Mouse (Mus musculus) limb, embryonic 11.5 days (tissue): Measurements from ENCODE around the gene Slc30a1. TPM values are rescaled to one million over a fixed set of nuclear protein-coding genes. Genes with fewer than 3 reads are reported as not detected.

Experiments
- ATAC-seq: fragments of 200-750 bp; cut with Nextera tagmentation; 2 replicates; pipeline ENCODE4 v1.8.0; 2017; ENCODE audit warnings: low read depth; ENCODE audit not compliant: insufficient number of reproducible peaks, low FRiP score, low TSS enrichment
- DNase-seq: peaks from one replicate; pipeline ENCODE4 v3.0.0-alpha.2; 2015; ENCODE audit warnings: low spot score
- H3K27ac ChIP-seq: fragments of 300-500 bp; sonication (generic); replicated peaks from 2 replicates; pipeline ENCODE4 v1.5.1; 2014; ENCODE audit warnings: low read depth, mild to moderate bottlenecking, low read length
- H3K27me3 ChIP-seq: fragments of 300-500 bp; sonication (generic); 2 replicates; pipeline ENCODE4 v1.6.1; 2014; ENCODE audit warnings: mild to moderate bottlenecking, low read length, mixed read lengths; ENCODE audit not compliant: control insufficient read depth, insufficient read depth
- H3K36me3 ChIP-seq: fragments of 300-500 bp; sonication (generic); 2 replicates; pipeline ENCODE4 v1.6.1; 2014; ENCODE audit warnings: mild to moderate bottlenecking, low read length, moderate library complexity, mixed read lengths; ENCODE audit not compliant: control insufficient read depth, insufficient read depth
- H3K4me1 ChIP-seq: fragments of 300-500 bp; sonication (generic); 2 replicates; pipeline ENCODE4 v1.6.1; 2014; ENCODE audit warnings: low read length, mixed read lengths; ENCODE audit not compliant: control insufficient read depth, insufficient read depth
- H3K4me2 ChIP-seq: fragments of 300-500 bp; sonication (generic); 2 replicates; pipeline ENCODE4 v1.6.1; 2014; ENCODE audit warnings: low read depth, mild to moderate bottlenecking, moderate library complexity; ENCODE audit not compliant: severe bottlenecking
- H3K4me3 ChIP-seq: fragments of 300-500 bp; sonication (generic); 2 replicates; pipeline ENCODE4 v1.5.1; 2014; ENCODE audit warnings: low read depth, low read length
- H3K9ac ChIP-seq: fragments of 300-500 bp; sonication (generic); 2 replicates; pipeline ENCODE4 v1.6.1; 2014; ENCODE audit warnings: mild to moderate bottlenecking, low read length
- H3K9me3 ChIP-seq: fragments of 300-500 bp; sonication (generic); 2 replicates; pipeline ENCODE4 v1.6.1; 2016; ENCODE audit warnings: low read length; ENCODE audit not compliant: control insufficient read depth
- WGBS: fragments of 180-500 bp; shearing (Covaris S2); extraction: QIAGEN DNeasy Blood & Tissue Kit; methylation state at CpG from one replicate; pipeline ENCODE4 v1.1.7; 2014; 5-methylcytosine and 5-hydroxymethylcytosine counted together
- polyA plus RNA-seq: library from polyadenylated mRNA; unstranded; fragments of >200 nt; fragmentation: Nextera tagmentation; extraction: Ambion mirVana; gene quantifications from 2 replicates; pipeline ENCODE4 v1.2.1, GENCODE M21; 2014

Gene Slc30a1
- polyA plus RNA-seq, 1 experiment from 2014 or later, result 1.3 TPM

GRCm38 (mm10) chr1:191943638-191944037 is 37.1 kb downstream of the Slc30a1 start:
- no peaks in the 10 kb centered on the region for H3K27me3 ChIP-seq
- H3K4me1 ChIP-seq, result no peaks in the 10 kb centered on the region
- H3K4me2 ChIP-seq, result no peak overlapping the region
- no peak for DNase-seq
- WGBS, result 88% methylated on average over 6 of the region's 6 CpGs
- H3K9ac ChIP-seq, result no peak overlapping the region
- no peak overlapping the region for H3K4me3 ChIP-seq
- no peaks in the 10 kb centered on the region for H3K9me3 ChIP-seq
- H3K27ac ChIP-seq, result no peak overlapping the region
- ATAC-seq, result no peak
- no peaks in the 10 kb centered on the region for H3K36me3 ChIP-seq

DNA sequence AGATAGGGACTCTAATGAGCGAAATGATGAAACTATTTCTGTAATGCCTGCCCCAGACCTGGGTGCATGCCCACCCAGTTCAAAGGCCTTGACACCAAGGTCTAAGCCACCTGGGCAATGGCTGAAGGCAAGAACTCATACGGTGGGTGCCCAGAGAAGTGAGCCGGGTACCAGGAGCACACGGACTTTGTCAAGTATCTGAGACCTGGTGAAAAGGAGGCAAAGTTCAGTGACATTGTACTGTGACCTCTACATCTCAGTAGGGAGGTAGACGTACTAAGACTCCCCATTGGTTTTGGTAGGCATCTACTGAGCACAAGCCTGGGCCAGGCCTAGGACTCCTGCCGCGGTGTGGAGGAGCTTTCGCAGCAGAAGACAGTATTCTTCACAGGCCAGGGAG is 38.8 kb downstream of the Slc30a1 start:
- H3K9ac ChIP-seq, result no peak overlapping the region
- WGBS, result 98% methylated on average over 8 of the region's 8 CpGs
- no peaks in the 10 kb centered on the region for H3K4me1 ChIP-seq
- no peaks in the 10 kb centered on the region for H3K27me3 ChIP-seq
- ATAC-seq (no peak), DNase-seq (no peak)
- no peak overlapping the region for H3K27ac ChIP-seq
- no peaks in the 10 kb centered on the region for H3K9me3 ChIP-seq
- H3K4me3 ChIP-seq, result no peak overlapping the region
- no peak overlapping the region for H3K4me2 ChIP-seq
- H3K36me3 ChIP-seq, result no peaks in the 10 kb centered on the region

DNA sequence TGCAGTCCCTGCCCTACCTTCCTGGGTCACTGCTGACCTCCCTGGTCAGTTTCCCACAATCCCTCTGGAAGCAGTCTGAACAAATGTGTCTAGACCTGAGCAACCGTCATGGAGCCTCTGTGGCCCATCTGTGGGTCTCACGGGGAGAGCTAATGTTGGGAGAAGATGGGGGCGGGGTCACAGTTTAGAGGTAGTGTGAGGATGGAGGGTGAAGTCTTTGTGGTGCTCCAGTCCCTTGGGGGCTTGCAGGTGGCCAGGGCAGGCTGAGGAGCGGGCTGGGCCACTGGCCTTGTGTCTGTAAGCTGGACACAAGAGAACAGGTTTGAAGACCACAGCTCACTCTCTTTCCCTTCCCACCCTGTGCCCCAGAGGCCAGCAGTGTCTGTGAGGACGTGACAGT is 39.2 kb downstream of the Slc30a1 start:
- Histone ChIP-seq H3K9ac (no peak overlapping the region), H3K4me2 (no peak overlapping the region), H3K27me3 (no peaks in the 10 kb centered on the region), H3K4me3 (no peak overlapping the region), H3K27ac (no peak overlapping the region), H3K9me3 (no peaks in the 10 kb centered on the region), H3K4me1 (no peaks in the 10 kb centered on the region), H3K36me3 (no peaks in the 10 kb centered on the region)
- DNase-seq (no peak), ATAC-seq (no peak)
- 79% methylated on average over 5 of the region's 5 CpGs for WGBS

DNA sequence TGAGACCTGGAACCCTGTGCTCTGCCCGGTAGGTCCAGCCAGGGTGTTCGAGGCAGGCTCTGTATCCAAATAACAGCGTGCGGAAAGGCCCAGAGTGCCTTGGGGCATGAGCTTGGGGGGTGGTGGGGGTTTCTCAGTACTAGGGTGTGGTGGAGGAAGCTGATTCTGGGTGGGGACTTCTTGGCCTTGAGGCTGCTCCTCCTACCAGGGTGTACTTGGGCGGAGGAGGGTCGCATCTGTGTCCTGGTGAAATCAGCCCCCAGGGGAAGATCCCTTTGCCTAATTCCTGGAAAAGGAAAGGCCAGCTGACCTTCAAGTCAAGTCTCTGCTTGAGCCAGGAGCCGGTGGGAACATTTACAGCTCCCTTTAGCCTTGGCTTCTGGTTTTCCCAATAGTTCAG is 39.7 kb downstream of the Slc30a1 start:
- H3K4me2 ChIP-seq, result no peak overlapping the region
- 78% methylated on average over 7 of the region's 7 CpGs for WGBS
- DNase-seq, result no peak
- no peaks in the 10 kb centered on the region for H3K4me1 ChIP-seq
- no peaks in the 10 kb centered on the region for H3K27me3 ChIP-seq
- no peaks in the 10 kb centered on the region for H3K36me3 ChIP-seq
- no peak overlapping the region for H3K9ac ChIP-seq
- no peak overlapping the region for H3K27ac ChIP-seq
- H3K9me3 ChIP-seq, result no peaks in the 10 kb centered on the region
- no peak overlapping the region for H3K4me3 ChIP-seq
- ATAC-seq, result no peak

DNA sequence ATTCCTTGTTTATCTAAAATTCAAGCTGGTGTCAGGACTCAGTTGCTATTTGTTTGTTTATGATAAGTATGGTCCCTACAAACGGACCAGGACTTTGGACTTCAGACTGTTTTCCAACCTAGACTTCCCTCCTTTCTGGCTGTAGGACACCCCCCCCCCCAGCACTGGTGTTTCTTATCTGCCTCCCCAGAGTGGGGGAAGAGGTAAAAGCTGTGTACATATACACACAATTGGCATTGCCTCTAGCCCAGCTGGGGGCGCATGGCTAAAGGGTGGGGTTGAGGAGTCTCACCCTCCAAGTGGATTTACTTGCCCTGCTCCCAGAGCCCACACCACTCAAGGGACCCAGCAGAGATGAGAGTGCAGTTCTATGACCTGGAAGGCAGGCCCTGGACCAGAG is 40.3 kb downstream of the Slc30a1 start:
- no peak overlapping the region for H3K4me2 ChIP-seq
- 79% methylated on average over 2 of the region's 2 CpGs for WGBS
- no peak for ATAC-seq

GRCm38 (mm10) chr1:191947796-191948195 is 41.2 kb downstream of the Slc30a1 start:
- no peak for DNase-seq
- Histone ChIP-seq H3K27me3 (no peaks in the 10 kb centered on the region), H3K27ac (no peak overlapping the region), H3K4me3 (no peak overlapping the region), H3K4me1 (no peaks in the 10 kb centered on the region), H3K9me3 (no peaks in the 10 kb centered on the region), H3K36me3 (no peaks in the 10 kb centered on the region), H3K4me2 (no peak overlapping the region), H3K9ac (no peak overlapping the region)
- ATAC-seq, result no peak
- 75% methylated on average over 8 of the region's 8 CpGs for WGBS

More for the DNA sequence above, 40.3 kb downstream of the Slc30a1 start:
- no peak overlapping the region for H3K27ac ChIP-seq
- no peak overlapping the region for H3K9ac ChIP-seq
- no peak for DNase-seq
- H3K36me3 ChIP-seq, result no peaks in the 10 kb centered on the region
- H3K27me3 ChIP-seq, result no peaks in the 10 kb centered on the region
- no peak overlapping the region for H3K4me3 ChIP-seq
- no peaks in the 10 kb centered on the region for H3K9me3 ChIP-seq
- no peaks in the 10 kb centered on the region for H3K4me1 ChIP-seq

DNA sequence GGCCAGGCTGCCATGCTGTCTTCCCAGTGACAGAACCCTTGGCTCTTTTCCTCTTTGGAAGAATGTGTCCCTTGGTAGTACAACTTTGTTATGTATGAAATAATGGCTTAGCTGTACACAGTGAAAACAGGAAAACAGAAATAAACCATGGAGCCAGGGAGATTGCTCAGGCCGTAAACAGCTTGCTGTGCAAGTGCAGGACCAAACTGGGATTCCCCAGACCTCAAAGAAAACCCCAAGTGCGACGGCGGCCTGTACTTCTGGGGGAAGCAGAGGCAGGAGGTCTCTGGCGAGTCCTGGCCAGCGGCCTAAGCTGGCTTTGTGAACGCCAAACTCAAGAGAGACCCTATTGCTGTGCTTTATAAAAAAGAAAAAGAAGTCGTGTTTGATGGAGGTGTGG is 42.0 kb downstream of the Slc30a1 start:
- no peak overlapping the region for H3K9ac ChIP-seq
- H3K4me2 ChIP-seq, result no peak overlapping the region
- no peak for DNase-seq
- WGBS, result 78% methylated on average over 8 of the region's 8 CpGs
- ATAC-seq, result no peak
- H3K4me3 ChIP-seq, result no peak overlapping the region
- H3K4me1 ChIP-seq, result no peaks in the 10 kb centered on the region
- no peak overlapping the region for H3K27ac ChIP-seq
- H3K27me3 ChIP-seq, result no peaks in the 10 kb centered on the region
- H3K36me3 ChIP-seq, result no peaks in the 10 kb centered on the region
- no peaks in the 10 kb centered on the region for H3K9me3 ChIP-seq

DNA sequence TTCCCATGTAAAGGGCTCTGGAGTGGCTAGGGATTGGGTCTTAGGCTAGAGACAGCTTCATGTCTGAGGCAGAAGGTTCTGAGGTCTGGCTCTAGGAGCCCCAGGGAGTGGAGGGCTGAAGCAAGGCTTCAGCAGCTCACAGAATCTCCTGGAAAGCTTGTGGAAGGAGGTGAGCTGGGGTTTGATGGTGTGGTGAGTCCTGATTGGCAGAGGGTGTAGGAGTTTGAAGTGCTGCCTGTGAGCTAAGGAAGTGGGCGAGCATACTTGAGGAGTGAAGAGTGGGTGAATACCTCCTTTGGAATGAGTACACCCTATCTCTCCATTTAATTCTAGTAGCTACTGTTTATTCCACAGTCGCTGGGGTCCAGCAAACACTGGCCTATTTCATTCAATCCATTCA is 44.0 kb downstream of the Slc30a1 start:
- Histone ChIP-seq H3K27ac (no peak overlapping the region), H3K9me3 (no peaks in the 10 kb centered on the region), H3K36me3 (no peaks in the 10 kb centered on the region), H3K4me1 (no peaks in the 10 kb centered on the region), H3K9ac (no peak overlapping the region), H3K4me3 (no peak overlapping the region), H3K27me3 (no peaks in the 10 kb centered on the region), H3K4me2 (no peak overlapping the region)
- DNase-seq (no peak), ATAC-seq (no peak)
- 58% methylated on average over 2 of the region's 2 CpGs for WGBS

GRCm38 (mm10) chr1:191952733-191953335 is 46.3 kb downstream of the Slc30a1 start:
- ATAC-seq, result no peak
- no peak overlapping the region for H3K4me3 ChIP-seq
- H3K27me3 ChIP-seq, result no peaks in the 10 kb centered on the region
- no peaks in the 10 kb centered on the region for H3K4me1 ChIP-seq
- H3K27ac ChIP-seq, result no peak overlapping the region
- no peak overlapping the region for H3K4me2 ChIP-seq
- no peak overlapping the region for H3K9ac ChIP-seq
- no peaks in the 10 kb centered on the region for H3K9me3 ChIP-seq
- WGBS, result 94% methylated on average over 11 of the region's 11 CpGs
- no peaks in the 10 kb centered on the region for H3K36me3 ChIP-seq
- no peak for DNase-seq
